Mouse (Mus musculus) adrenal gland, adult (tissue): ENCODE measurements around the gene Ski.
A peak's percentile ranks its signal among the peaks of the same experiment; 100 is the strongest.

Experiments
- DNase-seq, 2 experiments: peaks; one replicate each; pipeline ENCODE4 v3.0.0; 2022 to 2023; ENCODE audit warnings: low spot score in 1 of 2; ENCODE audit not compliant: inconsistent age in 2 of 2

The Ski gene

GRCm38 (mm10) chr4:155235311-155236119 is 13.1 kb upstream of the Ski start:
- peak; percentile 92 to 96 for DNase-seq

GRCm38 (mm10) chr4:155234371-155235310 is 12.2 kb upstream of the Ski start:
- peak in 1 of 2 experiments; percentile 59 for DNase-seq

- DNase-seq, result peak; percentile 90 to 94
Measured at GRCm38 (mm10) chr4:155233878-155234277, 11.5 kb upstream of the Ski start.

GRCm38 (mm10) chr4:155228461-155228860 is 6.1 kb upstream of the Ski start:
- no peak for DNase-seq

DNA sequence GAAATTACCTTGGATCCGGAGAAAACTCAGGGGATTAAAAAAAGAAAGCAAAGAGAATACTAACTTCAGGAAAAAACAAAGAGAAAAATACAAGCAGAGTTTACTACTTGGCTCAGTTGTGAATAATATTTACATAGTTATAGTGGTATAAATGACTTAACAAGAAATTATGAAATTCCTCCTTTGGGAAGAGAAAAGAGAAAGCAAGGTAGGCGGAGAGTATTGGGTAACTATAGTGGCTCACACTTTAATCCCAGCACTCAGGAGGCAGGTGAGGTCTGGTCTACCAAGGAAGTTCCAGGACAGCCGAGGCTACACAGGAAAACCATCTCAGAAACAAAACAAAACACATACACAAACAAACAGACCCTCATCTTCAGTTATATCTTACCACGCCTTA is 5.6 kb upstream of the Ski start:
- DNase-seq, result no peak

- no peak for DNase-seq
Measured at GRCm38 (mm10) chr4:155225918-155226317, 3.5 kb upstream of the Ski start.

- peak in 1 of 2 experiments; percentile 54 for DNase-seq
Measured at GRCm38 (mm10) chr4:155223594-155224528, 1.5 kb upstream of the Ski start.

GRCm38 (mm10) chr4:155222841-155223593 is 625 bp upstream of the Ski start:
- DNase-seq, result peak; percentile 100

GRCm38 (mm10) chr4:155221599-155222551 is 517 bp downstream of the Ski start:
- peak; percentile 83 to 92 for DNase-seq

- no peak for DNase-seq
Measured at GRCm38 (mm10) chr4:155221106-155221505, 1.3 kb downstream of the Ski start.

DNA sequence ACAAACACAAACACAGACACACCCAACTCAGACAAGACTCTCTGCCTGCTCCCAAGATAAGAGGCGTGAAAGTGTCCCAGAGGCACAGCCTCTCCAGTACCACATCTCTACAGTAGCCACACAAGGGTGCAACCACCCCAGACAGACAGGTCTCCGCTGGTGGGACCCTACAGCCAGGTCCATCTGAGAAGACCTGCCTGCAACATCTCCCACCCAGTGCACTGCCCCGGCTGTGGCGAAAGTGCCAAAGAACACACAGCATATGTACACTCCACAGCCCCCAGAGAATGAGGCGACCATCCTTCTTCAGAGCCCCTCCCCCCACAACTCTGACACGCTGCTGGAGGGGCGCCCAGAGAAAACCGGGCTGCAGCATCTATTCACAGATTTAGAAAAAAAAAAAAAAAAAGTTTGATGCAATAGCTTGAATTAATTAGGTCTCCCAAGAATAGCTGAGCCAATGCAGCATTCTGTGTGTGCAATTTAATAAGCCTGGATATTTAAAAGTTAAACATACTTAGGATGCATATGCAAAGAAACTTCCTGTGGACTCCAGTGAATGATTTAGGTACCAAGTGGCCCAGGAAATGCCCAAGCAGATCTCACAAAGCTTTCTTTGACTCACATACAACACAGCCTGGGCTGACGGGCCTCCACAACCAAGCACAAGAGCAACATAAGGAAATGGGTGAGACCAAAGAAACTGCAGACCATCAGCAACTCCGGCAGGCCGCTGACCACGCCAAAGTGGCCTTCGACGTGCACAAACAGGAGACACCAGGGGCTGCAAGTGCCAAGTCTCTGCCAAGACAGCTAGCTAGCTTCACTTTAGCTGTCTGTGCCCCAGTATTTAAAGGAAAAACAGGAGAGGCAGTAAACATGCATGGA is 1.9 kb downstream of the Ski start:
- peak; percentile 47 to 79 for DNase-seq

DNA sequence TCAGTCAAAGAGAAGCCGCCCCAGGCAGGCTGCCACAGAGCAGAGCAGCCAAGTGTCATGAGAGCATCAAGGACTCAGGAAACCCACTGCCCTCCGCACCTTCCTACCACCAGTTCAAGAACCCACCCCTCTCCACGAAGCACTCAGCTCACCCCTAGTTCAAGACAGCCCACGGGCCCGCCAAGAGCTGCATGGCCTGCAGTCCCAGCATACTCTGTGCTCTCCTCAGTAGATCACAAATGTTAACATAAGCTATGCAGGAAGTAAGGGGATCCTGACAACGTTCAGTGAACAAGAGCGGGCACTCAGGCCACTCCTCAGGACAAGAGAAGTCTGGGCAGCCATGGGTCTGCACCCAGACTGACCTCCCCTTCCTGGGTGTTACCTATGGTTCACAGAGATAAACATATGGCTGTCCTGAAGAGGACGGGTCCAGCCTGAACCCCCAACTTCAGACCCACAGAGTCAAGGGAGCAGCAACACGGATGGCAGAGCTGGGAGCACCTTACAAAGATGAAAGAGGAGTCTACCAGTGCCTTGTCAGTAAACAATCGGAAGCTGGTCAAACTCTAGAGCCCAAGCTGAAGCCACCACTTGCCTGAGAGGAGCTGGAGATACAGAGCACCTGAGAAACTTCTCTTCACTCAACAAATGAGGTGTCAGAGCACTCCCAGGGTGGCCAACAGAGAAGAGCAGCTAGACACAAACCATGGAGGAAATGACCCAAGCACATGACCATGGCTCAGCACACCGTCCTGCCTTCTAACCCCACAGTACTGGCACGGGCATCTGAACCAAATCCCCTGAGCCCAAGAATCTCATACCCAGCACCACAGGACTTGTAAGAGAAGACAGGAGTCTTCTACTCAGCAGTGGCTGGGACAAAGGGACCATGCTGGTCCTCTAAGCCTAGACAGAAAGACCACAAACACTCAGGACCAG is 2.9 kb downstream of the Ski start:
- peak in 1 of 2 experiments; percentile 78 for DNase-seq

DNA sequence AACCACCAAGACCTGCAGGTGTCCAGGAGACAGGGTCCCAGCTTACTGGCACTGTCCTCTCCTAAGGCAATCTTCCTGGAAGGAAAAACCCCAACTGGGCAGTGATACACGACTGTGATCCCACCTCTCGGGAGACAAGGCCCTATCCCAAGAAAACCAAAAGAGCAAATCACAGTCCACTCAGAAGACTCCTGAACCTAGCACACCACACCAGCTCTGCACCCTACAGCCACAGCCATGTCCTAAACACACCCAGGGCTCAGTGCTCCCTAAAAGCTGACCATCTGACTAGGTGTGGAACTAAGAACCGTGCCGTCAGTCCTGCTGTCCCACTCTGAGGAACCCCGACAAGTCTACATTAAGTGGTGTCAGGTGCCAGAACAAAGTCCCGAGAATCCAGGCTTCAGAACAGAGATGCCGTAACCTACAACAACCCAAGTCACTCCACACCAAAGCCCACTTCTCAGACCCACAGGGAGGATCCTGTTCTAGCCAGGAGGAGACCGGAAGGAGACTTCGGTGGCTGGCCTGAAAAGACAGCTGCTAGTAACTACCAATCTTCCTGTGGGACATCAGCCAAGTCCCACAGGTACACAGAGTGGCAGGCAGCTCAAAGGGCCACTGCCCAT is 4.2 kb downstream of the Ski start:
- no peak for DNase-seq

GRCm38 (mm10) chr4:155217241-155218103 is 4.9 kb downstream of the Ski start:
- peak in 1 of 2 experiments; percentile 91 for DNase-seq
